Mouse (Mus musculus) limb, embryonic 14.5 days (tissue): ENCODE measurements around the gene St6gal1. TPM values are rescaled to one million over a fixed set of nuclear protein-coding genes. Genes with fewer than 3 reads are reported as not detected.

Experiments used
- ATAC-seq: fragments of 200-750 bp; cut with Nextera tagmentation; 2 replicates; pipeline ENCODE4 v1.8.0; 2017; ENCODE audit warnings: low read depth, moderate number of reproducible peaks, moderate TSS enrichment; ENCODE audit not compliant: low FRiP score
- DNase-seq: peaks from one replicate; pipeline ENCODE4 v3.0.0-alpha.2; 2015; ENCODE audit warnings: low spot score
- H3K27ac ChIP-seq: fragments of 300-500 bp; sonication (generic); replicated peaks from 2 replicates; pipeline ENCODE4 v1.5.1; 2014; ENCODE audit warnings: low read depth, mild to moderate bottlenecking, low read length, moderate library complexity, mixed read lengths
- H3K27me3 ChIP-seq: fragments of 300-500 bp; sonication (generic); 2 replicates; pipeline ENCODE4 v1.6.1; 2014; ENCODE audit warnings: low read length, mixed read lengths; ENCODE audit not compliant: control insufficient read depth, insufficient read depth
- H3K36me3 ChIP-seq: fragments of 300-500 bp; sonication (generic); 2 replicates; pipeline ENCODE4 v1.6.1; 2014; ENCODE audit warnings: mild to moderate bottlenecking, low read length, moderate library complexity, mixed read lengths; ENCODE audit not compliant: control insufficient read depth, insufficient read depth
- H3K4me1 ChIP-seq: fragments of 300-500 bp; sonication (generic); 2 replicates; pipeline ENCODE4 v1.6.1; 2014; ENCODE audit warnings: antibody characterized with exemption, low read length, mixed read lengths; ENCODE audit not compliant: control insufficient read depth, insufficient read depth
- H3K4me2 ChIP-seq: fragments of 300-500 bp; sonication (generic); replicated peaks from 2 replicates; pipeline ENCODE4 v1.6.1; 2014; ENCODE audit warnings: low read depth, mild to moderate bottlenecking, low read length, moderate library complexity; ENCODE audit not compliant: severe bottlenecking
- H3K4me3 ChIP-seq: fragments of 300-500 bp; sonication (generic); replicated peaks from 2 replicates; pipeline ENCODE4 v1.5.1; 2014; ENCODE audit warnings: low read length
- H3K9ac ChIP-seq: fragments of 300-500 bp; sonication (generic); 2 replicates; pipeline ENCODE4 v1.6.1; 2014; ENCODE audit warnings: mild to moderate bottlenecking, low read depth, low read length, moderate library complexity; ENCODE audit not compliant: severe bottlenecking
- H3K9me3 ChIP-seq: fragments of 300-500 bp; sonication (generic); 2 replicates; pipeline ENCODE4 v1.6.1; 2016; ENCODE audit warnings: low read length; ENCODE audit not compliant: control insufficient read depth
- POLR2A ChIP-seq: fragments of 200-500 bp; IDR thresholded peaks from 2 replicates; pipeline ENCODE4 v1.8.0; 2012; ENCODE audit warnings: inconsistent platforms, mild to moderate bottlenecking, moderate library complexity, borderline replicate concordance; ENCODE audit not compliant: insufficient read depth, insufficient read length; ENCODE audit errors: extremely low read depth
- WGBS: fragments of 180-500 bp; shearing (Covaris S2); extraction: QIAGEN DNeasy Blood & Tissue Kit; methylation state at CpG from one replicate; pipeline ENCODE4 v1.1.7; 2014; 5-methylcytosine and 5-hydroxymethylcytosine counted together
- polyA plus RNA-seq, 2 experiments: library from polyadenylated mRNA; depleted of rRNA in 1 of 2; stranded (reverse) in 1 of 2; unstranded in 1 of 2; fragments of >200 nt; fragmentation: Nextera tagmentation in 1 of 2; extraction: Ambion mirVana in 1 of 2; gene quantifications; 2 replicates each; pipeline versions ENCODE4 v1.2.1 to v1.2.3; 2012 to 2014

Gene St6gal1
- polyA plus RNA-seq, 2 experiments = 13.3 to 16.8 TPM

- TF ChIP-seq POLR2A = no peak
- DNase-seq (no peak), ATAC-seq (no peak)
- H3K36me3 ChIP-seq = no peaks in the 10 kb centered on the region
- 58% methylated on average over 7 of the region's 7 CpGs for WGBS
- no peak overlapping the region for H3K9ac ChIP-seq
- no peaks in the 10 kb centered on the region for H3K9me3 ChIP-seq
- no peak overlapping the region for H3K27ac ChIP-seq
- H3K4me2 ChIP-seq = no peak overlapping the region
- peaks cover 44% of the 10 kb centered on the region for H3K4me1 ChIP-seq
- no peaks in the 10 kb centered on the region for H3K27me3 ChIP-seq
- H3K4me3 ChIP-seq = no peak overlapping the region
These were observed 32.1 kb downstream of the St6gal1 start for GRCm38 (mm10) chr16:23256638-23257037.

- Histone ChIP-seq H3K4me1 (peaks cover 33% of the 10 kb centered on the region), H3K4me2 (no peak overlapping the region), H3K27ac (peak overlapping the region; percentile 40; the same call in 1 of the 2 replicates), H3K9ac (0 out of 2 replicates have a peak overlapping the region, but pooled peaks have one; percentile 21), H3K9me3 (no peaks in the 10 kb centered on the region), H3K4me3 (no peak overlapping the region), H3K36me3 (no peaks in the 10 kb centered on the region), H3K27me3 (no peaks in the 10 kb centered on the region)
- ATAC-seq (no peak), DNase-seq (no peak)
- 29% methylated on average over 7 of the region's 7 CpGs for WGBS
- no peak for TF ChIP-seq POLR2A
These were observed 33.9 kb downstream of the St6gal1 start for GRCm38 (mm10) chr16:23258429-23258822.

- Histone ChIP-seq H3K27me3 (no peaks in the 10 kb centered on the region), H3K4me3 (no peak overlapping the region), H3K9ac (0 out of 2 replicates have a peak overlapping the region, but pooled peaks have one; percentile 21), H3K4me1 (peaks cover 29% of the 10 kb centered on the region), H3K9me3 (no peaks in the 10 kb centered on the region), H3K27ac (no peak overlapping the region), H3K36me3 (peaks cover 2% of the 10 kb centered on the region; the same call in 1 of the 2 replicates), H3K4me2 (no peak overlapping the region)
- no peak for ATAC-seq
- TF ChIP-seq POLR2A = no peak
- no peak for DNase-seq
- whole genome bisulfite sequencing = 14% methylated on average over 4 of the region's 4 CpGs
These were observed 34.4 kb downstream of the St6gal1 start for GRCm38 (mm10) chr16:23258823-23259457.

DNA sequence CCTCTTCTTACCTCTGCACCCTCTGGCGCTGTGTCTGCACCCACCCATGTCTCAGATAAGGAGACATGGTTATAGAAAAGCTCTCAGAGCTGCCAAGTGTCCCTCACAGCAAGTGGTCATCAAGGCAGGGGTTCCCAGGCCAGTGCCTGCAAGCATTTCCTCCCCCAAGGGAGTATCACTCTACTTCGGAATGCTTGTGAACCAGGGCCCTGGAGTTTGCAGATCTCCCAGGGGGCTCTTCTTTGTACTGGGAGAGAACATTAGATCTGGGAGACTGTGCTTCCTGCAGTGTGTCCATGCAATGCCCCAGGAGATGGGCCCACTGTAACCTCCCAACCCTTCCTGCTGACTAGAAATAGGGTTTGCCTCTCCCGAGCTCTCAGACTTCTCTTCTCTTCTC lies 35.0 kb downstream of the St6gal1 start:
- H3K36me3 ChIP-seq = peaks cover 8% of the 10 kb centered on the region
- no peak overlapping the region for H3K4me3 ChIP-seq
- TF ChIP-seq POLR2A = no peak
- peaks cover 25% of the 10 kb centered on the region for H3K4me1 ChIP-seq
- no peak for ATAC-seq
- H3K27ac ChIP-seq = no peak overlapping the region
- no peak overlapping the region for H3K9ac ChIP-seq
- H3K27me3 ChIP-seq = no peaks in the 10 kb centered on the region
- WGBS = 50% methylated on average over 3 of the region's 3 CpGs
- H3K9me3 ChIP-seq = no peaks in the 10 kb centered on the region
- no peak for DNase-seq
- no peak overlapping the region for H3K4me2 ChIP-seq

- no peak overlapping the region for H3K4me2 ChIP-seq
- H3K9me3 ChIP-seq = no peaks in the 10 kb centered on the region
- H3K27ac ChIP-seq = no peak overlapping the region
- peaks cover 8% of the 10 kb centered on the region for H3K36me3 ChIP-seq
- ATAC-seq = no peak
- TF ChIP-seq POLR2A = no peak
- no peaks in the 10 kb centered on the region for H3K27me3 ChIP-seq
- peaks cover 18% of the 10 kb centered on the region for H3K4me1 ChIP-seq
- no peak for DNase-seq
- H3K9ac ChIP-seq = no peak overlapping the region
- H3K4me3 ChIP-seq = no peak overlapping the region
- WGBS = 14% methylated on average over 4 of the region's 10 CpGs
These were observed 37.7 kb downstream of the St6gal1 start for GRCm38 (mm10) chr16:23262131-23262768.
